Mouse (Mus musculus): Measurements from ENCODE around the gene Olfr1258. TPM values are rescaled to one million over a fixed set of nuclear protein-coding genes. Genes with fewer than 3 reads are reported as not detected.
"Not testable (repeated sequence)": the region's sequence is repeated elsewhere in the genome, so short reads cannot be mapped to it uniquely, and the experiment has no call there.

Gene Olfr1258
- not detected in 2 replicates for polyA plus RNA-seq (2015; fragmentation: Nextera tagmentation; extraction: Ambion mirVana)

- DNase-seq (ENCODE audit: low spot score): no peak
Observed at GRCm38 (mm10) chr2:89927009-89927408, at the start of gene Olfr1258. Olfr1258 (plus strand) TSS chr2:89927309.

- no peak for DNase-seq (ENCODE audit: low spot score)
Observed at GRCm38 (mm10) chr2:89878137-89878536, 49.0 kb upstream of the Olfr1258 start, which contains the start of gene Olfr1257. Olfr1257 (plus strand) TSS chr2:89878437.

GRCm38 (mm10) chr2:89912616-89913015 lies 14.5 kb upstream of the Olfr1258 start:
- DNase-seq (ENCODE audit: low spot score): not testable (repeated sequence)

GRCm38 (mm10) chr2:89948564-89948963 lies 21.5 kb downstream of the Olfr1258 start, which contains the start of gene Olfr1259:
Olfr1259 (minus strand) TSS chr2:89948664.
- DNase-seq (ENCODE audit: low spot score): no peak

- DNase-seq (ENCODE audit: low spot score): no peak
Observed at GRCm38 (mm10) chr2:89974184-89974583, 47.1 kb downstream of the Olfr1258 start, which contains the start of gene Olfr1260. Olfr1260 (plus strand) TSS chr2:89974340.

GRCm38 (mm10) chr2:89977709-89978108 lies 50.6 kb downstream of the Olfr1258 start:
- DNase-seq (ENCODE audit: low spot score): no peak

Other genes with a start within 250 kb of the Olfr1258 start
- not detected in 2 replicates for gene Olfr1252, start 202.3 kb upstream of the Olfr1258 start, polyA plus RNA-seq (2015; fragmentation: Nextera tagmentation; extraction: Ambion mirVana)
- gene Olfr1253, start 170.2 kb upstream of the Olfr1258 start, polyA plus RNA-seq (2015; fragmentation: Nextera tagmentation; extraction: Ambion mirVana): not detected in 2 replicates
- gene Olfr1254, start 133.7 kb upstream of the Olfr1258 start, polyA plus RNA-seq (2015; fragmentation: Nextera tagmentation; extraction: Ambion mirVana): not detected in 2 replicates
- not detected in 2 replicates for gene Olfr1255, start 115.3 kb upstream of the Olfr1258 start, polyA plus RNA-seq (2015; fragmentation: Nextera tagmentation; extraction: Ambion mirVana)
- not detected in 2 replicates for gene Olfr1256, start 85.8 kb upstream of the Olfr1258 start, polyA plus RNA-seq (2015; fragmentation: Nextera tagmentation; extraction: Ambion mirVana)
- gene Olfr48, start 79.1 kb upstream of the Olfr1258 start, polyA plus RNA-seq (2015; fragmentation: Nextera tagmentation; extraction: Ambion mirVana): not detected in 2 replicates
- not detected in 2 replicates for gene Olfr1257, start 48.9 kb upstream of the Olfr1258 start, polyA plus RNA-seq (2015; fragmentation: Nextera tagmentation; extraction: Ambion mirVana)
- not detected in 2 replicates for gene Olfr1259, start 21.4 kb downstream of the Olfr1258 start, polyA plus RNA-seq (2015; fragmentation: Nextera tagmentation; extraction: Ambion mirVana)
- not detected in 2 replicates for gene Olfr1260, start 47.0 kb downstream of the Olfr1258 start, polyA plus RNA-seq (2015; fragmentation: Nextera tagmentation; extraction: Ambion mirVana)
- not detected in 2 replicates for gene Olfr1261, start 63.9 kb downstream of the Olfr1258 start, polyA plus RNA-seq (2015; fragmentation: Nextera tagmentation; extraction: Ambion mirVana)
- not detected in 2 replicates for gene Olfr1262, start 72.8 kb downstream of the Olfr1258 start, polyA plus RNA-seq (2015; fragmentation: Nextera tagmentation; extraction: Ambion mirVana)
- not detected in 2 replicates for gene Olfr1263, start 84.8 kb downstream of the Olfr1258 start, polyA plus RNA-seq (2015; fragmentation: Nextera tagmentation; extraction: Ambion mirVana)
- not detected in 2 replicates for gene Olfr1264, start 98.3 kb downstream of the Olfr1258 start, polyA plus RNA-seq (2015; fragmentation: Nextera tagmentation; extraction: Ambion mirVana)
- gene Olfr1265, start 108.0 kb downstream of the Olfr1258 start, polyA plus RNA-seq (2015; fragmentation: Nextera tagmentation; extraction: Ambion mirVana): not detected in 2 replicates
- gene Olfr140, start 136.3 kb downstream of the Olfr1258 start, polyA plus RNA-seq (2015; fragmentation: Nextera tagmentation; extraction: Ambion mirVana): not detected in 2 replicates
- not detected in 2 replicates for gene Olfr1269, start 194.1 kb downstream of the Olfr1258 start, polyA plus RNA-seq (2015; fragmentation: Nextera tagmentation; extraction: Ambion mirVana)
- gene Olfr32, start 215.0 kb downstream of the Olfr1258 start, polyA plus RNA-seq (2015; fragmentation: Nextera tagmentation; extraction: Ambion mirVana): not detected in 2 replicates
- gene Olfr1270, start 225.8 kb downstream of the Olfr1258 start, polyA plus RNA-seq (2015; fragmentation: Nextera tagmentation; extraction: Ambion mirVana): not detected in 2 replicates

Data from thymus, postnatal 0 days (tissue).